Mouse (Mus musculus): ENCODE data around the gene Nmt2. TPM values are rescaled to one million over a fixed set of nuclear protein-coding genes. Genes with fewer than 3 reads are reported as not detected.
A peak's percentile ranks its signal among the peaks of the same experiment; 100 is the strongest.

The Nmt2 gene
- total RNA-seq, 1 experiment from 2014 or later = 18.0 TPM

DNA sequence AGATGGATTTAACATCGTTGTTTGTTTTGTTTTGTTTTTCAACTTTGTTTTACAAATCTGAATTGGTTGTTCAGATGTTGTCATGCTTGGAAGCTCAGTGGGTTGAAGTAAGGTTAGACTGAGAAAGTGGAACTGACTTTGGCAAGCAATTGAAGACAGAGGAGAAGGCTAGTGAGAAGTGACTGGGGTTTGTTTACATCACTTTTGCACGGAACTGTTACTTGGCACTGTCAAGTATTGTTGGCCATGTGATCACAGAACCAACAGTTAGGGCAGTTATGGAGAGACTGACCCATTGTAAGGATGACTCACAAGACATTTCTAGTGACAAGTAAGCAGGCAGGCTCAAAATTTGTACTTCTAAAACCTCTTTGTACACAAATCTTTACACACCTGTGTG, 39.1 kb downstream of the Nmt2 start:
- ATAC-seq (replicated peaks; ENCODE audit: insufficient number of reproducible peaks, low FRiP score, low TSS enrichment, poor library complexity, severe bottlenecking) = no peak

DNA sequence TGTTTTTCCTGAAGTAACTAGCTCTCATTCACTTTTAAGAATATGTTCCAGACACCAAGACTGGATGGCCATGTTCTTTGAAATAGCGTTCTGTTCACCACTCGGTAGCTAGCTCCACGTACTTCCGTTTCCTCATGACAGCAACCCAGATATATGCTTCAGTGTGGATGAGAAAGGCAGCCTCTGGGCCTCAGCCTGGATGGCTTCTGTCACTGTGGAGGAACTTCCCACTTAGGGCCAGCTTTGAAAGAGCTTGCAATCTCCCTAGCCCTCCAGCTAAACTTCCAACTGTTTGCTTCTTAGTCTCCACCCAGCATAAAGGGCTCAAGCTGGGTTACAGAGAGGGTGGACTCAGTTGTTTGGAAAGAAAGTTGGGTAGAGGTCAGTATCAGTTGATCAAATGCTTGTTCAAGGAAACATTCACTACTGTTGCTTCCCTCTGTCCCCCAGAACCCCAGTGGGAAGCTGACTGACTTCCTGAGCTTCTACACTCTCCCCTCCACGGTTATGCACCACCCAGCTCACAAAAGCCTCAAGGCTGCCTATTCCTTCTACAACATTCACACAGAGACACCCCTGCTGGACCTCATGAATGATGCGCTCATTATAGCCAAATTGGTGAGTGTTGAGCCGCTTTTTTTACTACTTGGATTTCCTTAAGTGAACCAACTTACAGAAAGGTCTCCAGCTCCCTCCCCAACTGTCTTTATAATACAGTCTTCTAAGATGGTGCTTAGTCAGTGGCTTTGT, 40.5 kb downstream of the Nmt2 start:
- ATAC-seq (replicated peaks; ENCODE audit: insufficient number of reproducible peaks, low FRiP score, low TSS enrichment, poor library complexity, severe bottlenecking) = no peak

DNA sequence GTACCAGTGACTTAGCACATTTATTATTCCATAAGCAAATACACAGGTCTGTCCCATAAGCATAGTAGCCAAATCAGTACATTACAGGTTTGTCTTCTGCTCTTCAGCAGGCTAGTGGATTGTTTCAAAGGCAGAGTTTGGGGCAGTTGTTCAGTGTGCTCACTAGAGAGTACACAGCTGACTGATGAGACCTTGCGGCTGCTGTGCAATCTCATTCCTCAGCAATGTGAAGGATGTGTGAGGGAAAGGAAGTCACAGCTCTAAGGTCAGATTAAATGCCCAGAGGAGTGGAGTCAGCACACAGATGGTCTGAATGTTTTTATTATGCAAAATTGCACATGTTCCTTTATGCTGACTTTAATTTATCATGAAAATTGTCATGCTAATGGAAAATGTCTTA, 42.5 kb downstream of the Nmt2 start:
- ATAC-seq (replicated peaks; ENCODE audit: insufficient number of reproducible peaks, low FRiP score, low TSS enrichment, poor library complexity, severe bottlenecking) = no peak

DNA sequence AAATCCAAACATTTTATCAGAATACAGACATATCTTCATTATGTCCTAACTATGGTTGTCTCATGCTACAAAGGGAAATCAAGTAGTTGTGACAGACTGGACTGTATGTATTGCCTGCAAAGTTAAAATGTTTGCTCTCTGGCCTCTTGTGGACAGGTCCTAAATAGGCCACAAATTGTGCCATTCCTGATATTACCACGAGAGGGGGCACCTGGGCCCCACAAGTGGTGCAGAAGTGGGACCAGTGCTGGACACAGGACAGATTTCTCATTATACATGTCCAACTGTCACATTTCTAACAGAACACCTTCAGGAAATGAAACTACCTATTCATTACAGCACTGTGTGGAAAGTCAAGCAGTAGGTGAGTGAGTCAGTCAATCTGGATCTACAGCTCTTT, 43.3 kb downstream of the Nmt2 start:
- peak; percentile 59 for ATAC-seq (replicated peaks; ENCODE audit: insufficient number of reproducible peaks, low FRiP score, low TSS enrichment, poor library complexity, severe bottlenecking)

DNA sequence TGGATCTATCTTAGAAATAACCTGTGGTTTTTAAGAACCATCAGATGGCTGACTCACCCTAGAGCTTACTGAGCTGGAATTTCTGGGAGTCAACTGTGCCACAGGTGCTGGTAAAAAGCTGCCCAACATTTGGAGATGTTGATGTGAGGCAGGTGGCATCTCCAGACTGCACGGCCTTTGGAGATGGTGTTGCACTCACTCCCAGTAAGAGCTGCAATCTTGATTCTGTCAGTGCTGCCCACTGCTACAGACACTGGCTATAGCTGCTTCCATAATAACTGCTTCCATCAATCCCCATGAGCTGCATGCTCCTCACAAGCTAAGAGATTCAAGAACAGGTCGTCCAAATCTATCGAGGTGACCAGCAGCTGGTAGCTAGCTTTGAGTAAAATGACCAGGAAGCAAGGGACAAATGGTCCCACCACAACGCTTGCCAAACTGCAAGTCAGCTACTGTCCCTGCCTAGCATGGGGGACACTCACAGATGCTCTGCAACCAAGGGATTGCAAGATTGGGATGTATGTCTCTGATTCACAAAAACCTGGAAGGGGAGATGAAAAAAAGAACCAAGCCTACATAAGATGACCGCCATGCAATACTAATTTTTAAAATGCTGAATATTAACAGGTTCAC, 47.2 kb downstream of the Nmt2 start:
- ATAC-seq (replicated peaks; ENCODE audit: insufficient number of reproducible peaks, low FRiP score, low TSS enrichment, poor library complexity, severe bottlenecking) = no peak

DNA sequence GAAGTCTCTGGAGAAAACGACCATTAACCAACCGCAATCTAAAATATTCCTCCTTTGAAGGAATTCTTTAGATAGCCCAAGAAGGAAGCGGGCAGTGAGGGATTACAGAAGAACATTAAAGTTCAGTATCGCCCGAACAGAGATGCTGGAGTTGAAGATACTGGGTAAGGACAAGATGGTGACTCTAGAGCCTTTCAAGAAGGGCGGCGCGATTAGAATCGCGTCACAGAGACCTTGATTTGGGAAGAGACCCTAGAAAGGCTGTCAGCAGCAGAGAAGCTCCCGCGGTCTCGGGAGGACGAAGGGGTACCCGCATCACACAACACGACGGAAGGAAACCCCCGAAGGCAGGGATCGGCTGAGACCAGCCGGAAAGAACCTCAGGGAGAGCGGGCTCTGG, 48.0 kb downstream of the Nmt2 start:
- ATAC-seq (replicated peaks; ENCODE audit: insufficient number of reproducible peaks, low FRiP score, low TSS enrichment, poor library complexity, severe bottlenecking) = no peak

DNA sequence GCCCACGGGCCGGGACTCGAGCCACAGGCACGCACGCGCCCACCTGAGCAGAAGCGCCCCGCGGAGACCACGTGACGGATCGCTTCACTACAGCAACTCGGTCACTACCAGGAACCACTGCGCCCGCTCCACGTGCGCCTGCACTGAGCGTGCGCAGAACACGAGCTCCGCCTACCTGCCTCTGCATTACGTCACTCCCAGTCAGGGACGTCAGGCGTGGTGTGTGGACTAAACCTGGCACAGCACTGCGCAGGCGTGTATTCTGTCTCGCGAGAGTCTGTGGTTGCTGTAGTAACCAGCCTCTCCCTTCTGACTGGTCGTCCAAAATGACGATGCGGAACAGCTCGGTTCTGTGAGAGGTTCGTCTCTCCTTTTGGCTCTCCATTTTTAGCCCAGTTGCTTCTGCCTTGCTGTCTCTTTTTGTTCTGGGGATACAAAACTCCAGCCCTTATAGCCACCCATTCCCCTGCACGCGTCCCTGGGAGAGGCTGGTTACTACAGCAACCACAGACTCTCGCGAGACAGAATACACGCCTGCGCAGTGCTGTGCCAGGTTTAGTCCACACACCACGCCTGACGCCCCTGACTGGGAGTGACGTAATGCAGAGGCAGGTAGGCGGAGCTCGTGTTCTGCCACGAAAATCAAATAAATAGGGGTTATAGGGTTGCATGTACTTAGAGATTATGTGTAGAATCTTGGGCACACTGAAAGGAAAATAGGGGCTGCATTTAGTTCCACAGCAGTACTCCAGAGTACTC, 48.7 kb downstream of the Nmt2 start, which contains the start of gene Rpp38:
Rpp38 (minus strand) TSS at position 160 of the 759 bp plus-strand sequence.
- ATAC-seq (replicated peaks; ENCODE audit: insufficient number of reproducible peaks, low FRiP score, low TSS enrichment, poor library complexity, severe bottlenecking) = peak; percentile 97

DNA sequence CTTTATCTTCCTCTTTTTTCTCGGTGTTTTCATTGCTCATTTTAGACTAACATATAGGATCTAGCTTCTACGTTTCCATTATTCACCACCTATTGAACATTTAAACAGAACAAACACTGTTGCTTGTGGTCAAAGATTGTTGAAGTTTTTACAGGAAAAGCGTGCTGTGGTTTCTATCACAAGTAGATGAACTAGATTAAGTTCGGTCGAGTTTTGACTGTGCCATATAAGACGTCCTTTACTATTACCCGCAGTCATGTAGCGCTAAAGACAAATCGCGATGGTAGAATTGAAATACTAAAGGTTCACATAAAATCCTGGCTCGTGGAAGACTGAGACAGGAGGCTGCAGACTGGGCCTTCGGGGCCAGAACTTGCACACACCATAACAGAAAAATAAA, 49.7 kb downstream of the Nmt2 start:
- no peak for ATAC-seq (replicated peaks; ENCODE audit: insufficient number of reproducible peaks, low FRiP score, low TSS enrichment, poor library complexity, severe bottlenecking)

DNA sequence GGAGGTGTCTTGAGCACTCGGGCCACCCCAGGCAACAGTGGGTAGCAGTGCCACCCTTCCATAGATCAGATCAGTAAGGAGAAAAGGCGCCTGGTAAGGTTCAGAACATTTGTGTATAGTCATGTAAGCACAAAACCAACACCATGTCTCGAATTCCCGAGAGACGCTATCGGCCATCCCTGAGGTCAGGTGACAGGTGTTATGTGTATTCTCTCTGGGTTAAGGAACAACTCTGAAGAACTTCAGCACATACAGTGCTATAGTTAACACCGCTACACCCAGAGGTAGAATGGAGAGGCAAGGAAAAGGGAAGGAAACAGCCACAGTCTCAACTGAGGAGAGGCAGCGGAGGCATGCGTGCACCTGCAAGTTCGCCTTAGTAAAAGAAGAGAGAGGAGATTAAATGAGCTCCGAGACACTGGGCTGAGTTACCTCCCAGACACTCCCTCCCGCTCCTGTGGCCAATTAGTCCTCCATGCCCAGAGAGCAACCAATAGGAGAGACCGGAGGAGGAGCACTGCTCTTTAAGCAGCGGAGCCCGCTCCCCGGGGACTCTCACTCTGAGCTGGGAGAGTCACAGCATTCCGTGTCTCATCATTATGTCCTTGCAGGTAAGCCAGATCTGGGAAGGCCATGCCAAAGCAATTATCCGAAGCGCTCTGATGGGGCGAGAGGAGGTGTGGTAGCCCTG, 51.7 kb downstream of the Nmt2 start, which contains the start of gene Acbd7:
Acbd7 (plus strand) TSS at position 558 of the 691 bp plus-strand sequence.
- ATAC-seq (replicated peaks; ENCODE audit: insufficient number of reproducible peaks, low FRiP score, low TSS enrichment, poor library complexity, severe bottlenecking) = no peak

DNA sequence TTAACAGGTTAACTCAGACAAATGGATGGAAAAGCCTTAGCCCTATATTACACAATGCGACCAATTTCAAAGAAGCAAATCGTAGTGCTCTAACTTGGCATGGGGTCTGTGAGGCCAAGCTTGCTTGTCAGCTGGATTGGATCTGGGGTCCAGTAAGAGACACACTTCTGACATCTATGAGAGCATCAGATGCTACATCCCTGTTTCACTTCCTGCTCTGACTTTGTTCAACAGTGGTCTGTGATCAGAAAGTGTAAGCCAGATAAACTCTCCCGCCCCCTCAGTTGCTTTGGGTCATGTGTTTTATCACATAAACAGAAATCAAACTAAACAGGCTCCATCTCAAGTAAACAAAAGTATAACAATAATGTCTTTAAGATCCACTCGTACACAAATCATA, 64.4 kb downstream of the Nmt2 start:
- ATAC-seq (replicated peaks; ENCODE audit: insufficient number of reproducible peaks, low FRiP score, low TSS enrichment, poor library complexity, severe bottlenecking) = no peak

DNA sequence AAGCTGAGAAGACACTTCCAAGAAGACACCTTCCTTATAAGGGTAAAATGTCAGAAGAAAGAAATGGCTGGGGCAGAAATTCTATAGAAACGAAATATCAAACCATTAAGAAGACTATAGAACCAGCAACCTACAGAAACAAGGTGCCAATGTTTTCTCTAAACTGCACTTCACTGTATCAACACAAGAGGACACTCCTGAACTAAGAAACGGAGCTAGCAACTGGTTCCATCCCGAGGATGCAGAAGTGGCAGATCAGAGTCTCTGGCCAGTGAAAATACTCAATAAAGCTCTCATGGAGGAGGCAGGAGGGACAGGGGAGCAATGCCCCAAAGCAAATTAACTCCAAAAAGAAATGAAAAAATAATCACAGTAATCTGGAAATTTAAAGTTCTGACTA, 64.9 kb downstream of the Nmt2 start:
- ATAC-seq (replicated peaks; ENCODE audit: insufficient number of reproducible peaks, low FRiP score, low TSS enrichment, poor library complexity, severe bottlenecking) = peak; percentile 50; the same call in 1 of the 2 replicates

DNA sequence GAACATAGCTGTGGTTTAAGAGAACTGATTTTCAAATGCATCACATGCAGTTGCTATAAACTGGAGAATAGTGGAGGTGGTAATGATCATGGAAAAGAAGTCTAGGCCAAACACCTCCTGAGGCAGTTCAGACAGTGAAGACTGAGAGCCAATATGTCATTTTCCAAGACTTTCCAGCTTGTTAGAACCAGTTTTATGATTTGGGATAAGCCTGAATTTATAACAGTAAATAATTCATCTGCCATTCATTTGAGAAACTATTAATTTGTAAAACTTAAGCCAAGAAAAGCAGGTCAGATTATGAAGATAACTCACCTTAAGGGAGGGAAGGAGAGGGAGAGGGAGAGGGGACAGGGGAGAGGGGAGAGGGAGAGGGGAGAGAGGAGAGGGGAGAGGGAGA, 69.1 kb downstream of the Nmt2 start:
- ATAC-seq (replicated peaks; ENCODE audit: insufficient number of reproducible peaks, low FRiP score, low TSS enrichment, poor library complexity, severe bottlenecking) = no peak

DNA sequence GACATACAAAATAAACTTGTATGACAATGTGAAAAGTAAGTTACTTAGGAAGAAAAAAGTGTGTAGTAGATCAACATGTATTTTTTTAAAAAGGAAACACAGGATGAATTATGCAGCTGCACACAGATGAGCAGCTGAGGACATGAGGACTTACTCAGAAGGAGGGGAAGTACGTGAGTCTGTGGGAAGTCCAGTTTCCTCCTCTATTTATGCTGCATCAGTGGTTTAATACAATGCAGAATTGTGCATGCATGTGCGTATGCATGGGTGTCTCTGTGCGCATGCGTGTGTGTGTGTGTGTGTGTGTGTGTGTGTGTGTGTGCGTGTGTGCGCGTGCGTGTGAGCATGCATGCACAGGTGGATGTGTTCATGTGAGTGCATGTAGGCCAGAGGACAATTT, 71.8 kb downstream of the Nmt2 start:
- no peak for ATAC-seq (replicated peaks; ENCODE audit: insufficient number of reproducible peaks, low FRiP score, low TSS enrichment, poor library complexity, severe bottlenecking)

DNA sequence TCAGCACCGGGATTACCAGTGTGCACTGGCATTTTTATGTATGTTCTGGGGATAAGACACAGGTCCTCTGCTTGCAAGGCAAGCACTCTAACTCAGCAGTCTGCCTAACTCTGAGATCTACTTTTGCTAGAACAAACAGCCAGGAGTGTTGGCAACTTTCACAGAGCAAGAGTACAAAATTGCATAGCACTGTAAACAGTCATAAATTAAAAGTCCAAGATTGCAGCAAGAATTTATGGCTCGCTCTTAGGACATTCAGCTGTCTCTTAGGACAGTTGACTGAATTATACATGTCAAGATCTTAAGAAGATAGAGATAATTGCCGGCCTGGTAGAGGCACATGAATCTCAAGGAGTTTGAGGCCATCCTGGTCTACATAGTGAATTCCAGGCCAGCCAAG, 72.3 kb downstream of the Nmt2 start:
- ATAC-seq (replicated peaks; ENCODE audit: insufficient number of reproducible peaks, low FRiP score, low TSS enrichment, poor library complexity, severe bottlenecking) = no peak

DNA sequence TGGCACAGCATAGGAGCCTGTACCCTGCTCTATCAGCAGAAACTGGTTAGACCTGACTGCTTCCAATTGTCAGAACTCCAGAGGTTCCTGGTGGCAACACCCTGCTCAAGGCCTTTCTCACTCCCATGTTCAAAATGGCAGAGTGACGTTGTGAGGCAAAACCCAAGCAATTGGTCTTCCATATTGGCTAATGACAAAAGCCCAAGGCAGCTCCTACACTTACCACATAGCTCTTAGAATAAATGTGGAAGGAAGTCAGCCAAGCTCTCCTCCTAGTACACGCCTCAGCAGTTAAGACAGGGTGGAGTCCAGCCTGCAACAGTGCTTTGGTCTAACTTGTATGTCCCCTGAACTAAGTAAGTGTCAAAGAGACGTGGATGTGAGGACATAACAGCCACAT, 73.9 kb downstream of the Nmt2 start:
- no peak for ATAC-seq (replicated peaks; ENCODE audit: insufficient number of reproducible peaks, low FRiP score, low TSS enrichment, poor library complexity, severe bottlenecking)

DNA sequence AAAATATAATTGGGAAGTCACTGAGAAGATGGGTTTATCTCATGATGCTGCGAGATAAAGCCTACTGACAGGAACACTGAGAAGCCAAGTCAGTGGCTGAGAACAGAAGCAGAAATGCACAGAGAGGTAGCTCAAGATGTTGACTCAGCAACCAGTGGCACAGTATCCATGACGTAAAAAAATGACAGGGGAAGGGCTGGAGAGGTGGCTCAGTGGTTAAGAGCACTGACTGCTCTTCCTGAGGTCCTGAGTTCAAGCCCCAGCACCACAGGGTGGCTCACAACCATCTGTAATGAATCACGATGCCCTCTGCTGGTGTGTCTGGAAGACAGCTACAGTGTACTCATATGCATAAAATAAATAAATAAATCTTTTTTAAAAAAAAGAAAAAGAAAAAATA, 77.1 kb downstream of the Nmt2 start:
- no peak for ATAC-seq (replicated peaks; ENCODE audit: insufficient number of reproducible peaks, low FRiP score, low TSS enrichment, poor library complexity, severe bottlenecking)

DNA sequence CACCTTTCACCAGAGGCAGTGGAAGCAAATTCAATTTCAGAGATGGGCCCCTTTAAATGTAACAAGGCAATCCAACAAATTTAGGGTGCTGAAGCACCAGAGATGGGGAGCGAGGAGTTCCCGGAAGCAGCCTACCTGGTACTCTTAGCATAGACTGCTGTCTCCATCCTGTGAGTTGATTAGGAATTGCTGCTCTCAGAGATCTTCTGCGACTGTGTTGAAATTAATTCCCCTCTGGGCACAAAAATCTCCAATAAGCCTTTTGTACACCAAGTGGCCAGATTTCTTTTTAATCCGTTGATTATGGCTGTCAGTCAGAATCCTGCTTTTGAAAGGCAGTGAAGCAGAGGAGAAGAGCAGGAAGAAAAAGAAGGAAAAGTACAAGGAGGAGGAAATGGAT, 81.1 kb downstream of the Nmt2 start:
- ATAC-seq (replicated peaks; ENCODE audit: insufficient number of reproducible peaks, low FRiP score, low TSS enrichment, poor library complexity, severe bottlenecking) = no peak

All from monocyte, adult 5-6 weeks (primary cell).